Mouse (Mus musculus) forebrain, embryonic 12.5 days (tissue): ENCODE measurements around the gene Exosc2. TPM values are rescaled to one million over a fixed set of nuclear protein-coding genes. Genes with fewer than 3 reads are reported as not detected.
A peak's percentile ranks its signal among the peaks of the same experiment; 100 is the strongest.

ENCODE experiments used
- ATAC-seq: fragments of 200-750 bp; cut with Nextera tagmentation; 2 replicates; pipeline ENCODE4 v1.8.0; 2017; ENCODE audit warnings: moderate TSS enrichment; ENCODE audit not compliant: low FRiP score
- H3K27ac ChIP-seq: fragments of 300-500 bp; sonication (generic); 2 replicates; pipeline ENCODE4 v1.5.1; 2016; ENCODE audit warnings: mild to moderate bottlenecking
- H3K27me3 ChIP-seq: fragments of 300-500 bp; sonication (generic); 2 replicates; pipeline ENCODE4 v1.6.1; 2016; ENCODE audit warnings: mild to moderate bottlenecking
- H3K36me3 ChIP-seq: fragments of 300-500 bp; sonication (generic); replicated peaks from 2 replicates; pipeline ENCODE4 v1.6.1; 2016; ENCODE audit warnings: mild to moderate bottlenecking
- H3K4me1 ChIP-seq: fragments of 300-500 bp; sonication (generic); 2 replicates; pipeline ENCODE4 v1.6.1; 2016
- H3K4me2 ChIP-seq: fragments of 300-500 bp; sonication (generic); 2 replicates; pipeline ENCODE4 v1.6.1; 2016; ENCODE audit warnings: mild to moderate bottlenecking, moderate library complexity
- H3K4me3 ChIP-seq: fragments of 300-500 bp; sonication (generic); replicated peaks from 2 replicates; pipeline ENCODE4 v1.5.1; 2016; ENCODE audit warnings: mild to moderate bottlenecking
- H3K9ac ChIP-seq: fragments of 300-500 bp; sonication (generic); 2 replicates; pipeline ENCODE4 v1.6.1; 2016; ENCODE audit warnings: mild to moderate bottlenecking
- H3K9me3 ChIP-seq: fragments of 300-500 bp; sonication (generic); 2 replicates; pipeline ENCODE4 v1.6.1; 2016
- WGBS: fragments of 180-500 bp; shearing (Covaris S2); methylation state at CpG from one replicate; pipeline ENCODE4 v1.1.7; 2016; 5-methylcytosine and 5-hydroxymethylcytosine counted together
- polyA plus RNA-seq: library from polyadenylated mRNA; unstranded; fragments of >200 nt; fragmentation: Nextera tagmentation; extraction: Ambion mirVana; gene quantifications from 2 replicates; pipeline ENCODE4 v1.2.1, GENCODE M21; 2016

The Exosc2 gene
- polyA plus RNA-seq, 1 experiment from 2014 or later, result 60.7 TPM

GRCm38 (mm10) chr2:31640609-31641507, 29.7 kb upstream of the Exosc2 start:
- H3K9ac ChIP-seq, result peak overlapping the region; percentile 25
- peak; percentile 40; the same call in 1 of the 2 replicates for ATAC-seq
- no peaks in the 10 kb centered on the region for H3K36me3 ChIP-seq
- H3K4me1 ChIP-seq, result peaks cover 61% of the 10 kb centered on the region
- H3K4me2 ChIP-seq, result peak overlapping the region; percentile 46
- no peaks in the 10 kb centered on the region for H3K9me3 ChIP-seq
- H3K27ac ChIP-seq, result peak overlapping the region; percentile 50; the same call in 1 of the 2 replicates
- peak overlapping the region; percentile 27 for H3K4me3 ChIP-seq
- peaks cover 99% of the 10 kb centered on the region for H3K27me3 ChIP-seq
- under 1% methylated on average over 48 of the region's 48 CpGs for WGBS

GRCm38 (mm10) chr2:31641508-31641830, 29.0 kb upstream of the Exosc2 start:
- no peak for ATAC-seq
- no peaks in the 10 kb centered on the region for H3K9me3 ChIP-seq
- peak overlapping the region; percentile 25; the same call in 1 of the 2 replicates for H3K9ac ChIP-seq
- no peaks in the 10 kb centered on the region for H3K36me3 ChIP-seq
- peak overlapping the region; percentile 27 for H3K4me3 ChIP-seq
- peak overlapping the region; percentile 46 for H3K4me2 ChIP-seq
- WGBS, result 0% methylated on average over 11 of the region's 11 CpGs
- H3K4me1 ChIP-seq, result peaks cover 55% of the 10 kb centered on the region
- peaks cover 99% of the 10 kb centered on the region for H3K27me3 ChIP-seq
- H3K27ac ChIP-seq, result 0 out of 2 replicates have a peak overlapping the region, but pooled peaks have one; percentile 50

- Histone ChIP-seq H3K4me2 (peak overlapping the region; percentile 46), H3K4me1 (peaks cover 51% of the 10 kb centered on the region), H3K9me3 (no peaks in the 10 kb centered on the region), H3K9ac (no peak overlapping the region), H3K27me3 (peaks cover 99% of the 10 kb centered on the region), H3K4me3 (peak overlapping the region; percentile 27), H3K27ac (no peak overlapping the region), H3K36me3 (no peaks in the 10 kb centered on the region)
- no peak for ATAC-seq
- 1% methylated on average over 18 of the region's 18 CpGs for WGBS
Measured at GRCm38 (mm10) chr2:31641929-31642328, 28.6 kb upstream of the Exosc2 start.

GRCm38 (mm10) chr2:31653971-31654853, 16.3 kb upstream of the Exosc2 start:
- H3K9me3 ChIP-seq, result 0 out of 2 replicates have a peak, but pooled peaks cover 4% of the 10 kb centered on the region
- H3K9ac ChIP-seq, result peak overlapping the region; percentile 45
- peak overlapping the region; percentile 55 for H3K4me3 ChIP-seq
- no peaks in the 10 kb centered on the region for H3K36me3 ChIP-seq
- no peak overlapping the region for H3K27ac ChIP-seq
- H3K4me2 ChIP-seq, result peak overlapping the region; percentile 98
- peak; percentile 65 for ATAC-seq
- H3K4me1 ChIP-seq, result peaks cover 16% of the 10 kb centered on the region
- peaks cover 97% of the 10 kb centered on the region for H3K27me3 ChIP-seq
- WGBS, result under 1% methylated on average over 99 of the region's 109 CpGs

GRCm38 (mm10) chr2:31654854-31655559, 15.5 kb upstream of the Exosc2 start:
- H3K27me3 ChIP-seq, result peaks cover 94% of the 10 kb centered on the region
- WGBS, result 6% methylated on average over 22 of the region's 22 CpGs
- H3K4me3 ChIP-seq, result peak overlapping the region; percentile 55
- peak; percentile 27 for ATAC-seq
- 0 out of 2 replicates have a peak overlapping the region, but pooled peaks have one; percentile 45 for H3K9ac ChIP-seq
- H3K27ac ChIP-seq, result no peak overlapping the region
- H3K4me1 ChIP-seq, result peaks cover 16% of the 10 kb centered on the region
- H3K9me3 ChIP-seq, result 0 out of 2 replicates have a peak, but pooled peaks cover 5% of the 10 kb centered on the region
- peak overlapping the region; percentile 98 for H3K4me2 ChIP-seq
- H3K36me3 ChIP-seq, result no peaks in the 10 kb centered on the region

GRCm38 (mm10) chr2:31656374-31656773, 14.1 kb upstream of the Exosc2 start:
- WGBS, result 87% methylated on average over 7 of the region's 7 CpGs
- Histone ChIP-seq H3K27ac (no peak overlapping the region), H3K4me1 (peaks cover 16% of the 10 kb centered on the region), H3K9ac (no peak overlapping the region), H3K4me3 (no peak overlapping the region), H3K9me3 (0 out of 2 replicates have a peak, but pooled peaks cover 5% of the 10 kb centered on the region), H3K27me3 (peaks cover 80% of the 10 kb centered on the region), H3K4me2 (no peak overlapping the region), H3K36me3 (no peaks in the 10 kb centered on the region)
- no peak for ATAC-seq

GRCm38 (mm10) chr2:31662939-31663803, 7.3 kb upstream of the Exosc2 start:
- H3K27me3 ChIP-seq, result peaks cover 43% of the 10 kb centered on the region
- H3K4me2 ChIP-seq, result no peak overlapping the region
- no peak overlapping the region for H3K27ac ChIP-seq
- H3K4me3 ChIP-seq, result no peak overlapping the region
- WGBS, result 74% methylated on average over 8 of the region's 8 CpGs
- 0 out of 2 replicates have a peak, but pooled peaks cover 5% of the 10 kb centered on the region for H3K9me3 ChIP-seq
- ATAC-seq, result no peak
- H3K4me1 ChIP-seq, result no peaks in the 10 kb centered on the region
- H3K36me3 ChIP-seq, result no peaks in the 10 kb centered on the region
- H3K9ac ChIP-seq, result no peak overlapping the region

GRCm38 (mm10) chr2:31663804-31664180, 6.7 kb upstream of the Exosc2 start:
- Histone ChIP-seq H3K9me3 (0 out of 2 replicates have a peak, but pooled peaks cover 5% of the 10 kb centered on the region), H3K4me2 (no peak overlapping the region), H3K27me3 (peaks cover 37% of the 10 kb centered on the region), H3K9ac (no peak overlapping the region), H3K4me3 (no peak overlapping the region), H3K36me3 (no peaks in the 10 kb centered on the region), H3K4me1 (no peaks in the 10 kb centered on the region), H3K27ac (no peak overlapping the region)
- WGBS, result 89% methylated on average over 1 of the region's 1 CpGs
- ATAC-seq, result no peak

GRCm38 (mm10) chr2:31667332-31667731, 3.2 kb upstream of the Exosc2 start:
- H3K9me3 ChIP-seq, result no peaks in the 10 kb centered on the region
- no peak overlapping the region for H3K4me3 ChIP-seq
- H3K27me3 ChIP-seq, result peaks cover 18% of the 10 kb centered on the region
- H3K4me2 ChIP-seq, result no peak overlapping the region
- H3K4me1 ChIP-seq, result peaks cover 15% of the 10 kb centered on the region
- H3K9ac ChIP-seq, result no peak overlapping the region
- no peak overlapping the region for H3K27ac ChIP-seq
- ATAC-seq, result no peak
- no peaks in the 10 kb centered on the region for H3K36me3 ChIP-seq
- WGBS, result 23% methylated on average over 4 of the region's 4 CpGs

- no peak overlapping the region for H3K4me3 ChIP-seq
- H3K27me3 ChIP-seq, result no peaks in the 10 kb centered on the region
- no peak overlapping the region for H3K4me2 ChIP-seq
- H3K4me1 ChIP-seq, result no peaks in the 10 kb centered on the region
- no peaks in the 10 kb centered on the region for H3K9me3 ChIP-seq
- WGBS, result 99% methylated on average over 6 of the region's 6 CpGs
- ATAC-seq, result no peak
- H3K27ac ChIP-seq, result no peak overlapping the region
- no peak overlapping the region for H3K9ac ChIP-seq
- H3K36me3 ChIP-seq, result peaks cover 77% of the 10 kb centered on the region
Measured at GRCm38 (mm10) chr2:31678641-31679040, 8.1 kb downstream of the Exosc2 start.
